Mouse (Mus musculus): ENCODE data around the gene Hs6st2.

GRCm38 (mm10) chrX:51642661-51643257 is 38.9 kb downstream of the Hs6st2 start:
- TF ChIP-seq CTCF (IDR thresholded peaks at IDR 0.05; ENCODE audit: extremely low read depth, insufficient read length, insufficient replicate concordance, low read depth, low read length) (no peak), POLR2A (IDR thresholded peaks at IDR 0.05; ENCODE audit: low read depth, low read length) (no peak)
